In the genomic region with DNA sequence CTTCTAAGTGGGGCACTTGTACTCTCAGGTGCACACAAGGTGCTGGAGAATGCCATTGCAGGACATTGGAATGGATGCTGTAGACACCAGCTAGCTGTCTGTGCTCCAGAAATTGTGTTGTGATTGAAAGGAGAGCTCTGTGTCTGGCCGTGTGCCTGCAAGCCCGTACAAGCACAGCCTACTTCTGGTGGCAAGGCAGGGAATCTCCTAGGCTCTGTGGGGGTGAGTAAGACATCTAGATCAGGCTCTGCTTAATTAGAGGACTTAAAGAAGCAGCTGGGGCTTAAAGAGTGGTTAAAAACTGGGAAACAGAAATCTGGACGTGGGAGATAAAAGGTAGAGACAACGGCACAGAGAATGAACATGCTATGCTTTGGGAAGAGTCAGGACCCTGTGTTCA, we compare ENCODE assay signal across 18 mouse cellular contexts. TPM values are rescaled to one million over a fixed set of nuclear protein-coding genes. Genes with fewer than 3 reads are reported as not detected.
A peak's percentile ranks its signal among the peaks of the same experiment; 100 is the strongest.
DNase-seq lines count a peak whose midpoint lies in the region; ATAC-seq and TF ChIP-seq lines count a peak whose summit lies in the region.
"Had no signal": no experiment of that assay in that cellular context is flagged by ENCODE, and none has a peak within 500 bp of the region (broad histone marks: within the 10 kb centered on the region; RNA-seq: fewer than 3 reads in every experiment).

No protein-coding gene starts in this region.

- H3K9ac ChIP-seq in intestine, postnatal 0 days (ENCODE audit: low read depth, low read length) = no peak overlapping the region
- H3K9ac ChIP-seq in intestine, embryonic 16.5 days (ENCODE audit: low read depth, low read length) = no peak overlapping the region
- H3K9ac ChIP-seq: embryonic facial prominence, embryonic 12.5 days; heart, embryonic 15.5 days; hindbrain, embryonic 12.5 days; midbrain, embryonic 13.5 days had no signal

- TF ChIP-seq CTCF in intestine, postnatal 0 days (IDR thresholded peaks at IDR 0.05; ENCODE audit: low read depth) = no peak

- H3K36me3 ChIP-seq in intestine, postnatal 0 days (ENCODE audit: control insufficient read depth, insufficient read depth) = no peaks in the 10 kb centered on the region
- no peaks in the 10 kb centered on the region for H3K36me3 ChIP-seq in intestine, embryonic 16.5 days (ENCODE audit: control insufficient read depth, insufficient read depth, low read length)

- no peaks in the 10 kb centered on the region for H3K9me3 ChIP-seq in intestine, postnatal 0 days (ENCODE audit: control insufficient read depth)
- no peaks in the 10 kb centered on the region for H3K9me3 ChIP-seq in intestine, embryonic 16.5 days (ENCODE audit: control insufficient read depth, low read length)
- H3K9me3 ChIP-seq: embryonic facial prominence, embryonic 12.5 days; heart, embryonic 15.5 days; hindbrain, embryonic 12.5 days; midbrain, embryonic 13.5 days had no signal

- ATAC-seq in intestine, postnatal 0 days = no peak
- no peak for ATAC-seq in intestine, embryonic 16.5 days
- no peak for ATAC-seq in erythroid progenitor cell, adult 5-6 weeks (replicated peaks; ENCODE audit: low FRiP score, poor library complexity, severe bottlenecking)
- ATAC-seq: midbrain, embryonic 13.5 days had no signal

- no peak overlapping the region for H3K4me3 ChIP-seq in intestine, postnatal 0 days (ENCODE audit: low read depth, low read length)
- H3K4me3 ChIP-seq in intestine, embryonic 16.5 days (ENCODE audit: low read length) = no peak overlapping the region
- H3K4me3 ChIP-seq: embryonic facial prominence, embryonic 12.5 days; heart, embryonic 15.5 days; hindbrain, embryonic 12.5 days; midbrain, embryonic 13.5 days; myocyte had no signal

- peak overlapping the region; percentile 42; the same call in 1 of the 2 replicates for H3K27ac ChIP-seq in intestine, postnatal 0 days (ENCODE audit: low read depth, low read length)
- no peak overlapping the region for H3K27ac ChIP-seq in intestine, embryonic 16.5 days (ENCODE audit: low read length)
- H3K27ac ChIP-seq: embryonic facial prominence, embryonic 12.5 days; heart, embryonic 15.5 days; hindbrain, embryonic 12.5 days; macrophage; midbrain, embryonic 13.5 days had no signal

- no peaks in the 10 kb centered on the region for H3K27me3 ChIP-seq in intestine, postnatal 0 days (replicated peaks; ENCODE audit: control insufficient read depth, insufficient read depth, low read length)
- no peaks in the 10 kb centered on the region for H3K27me3 ChIP-seq in intestine, embryonic 16.5 days (replicated peaks; ENCODE audit: control insufficient read depth, insufficient read depth, low read length)
- H3K27me3 ChIP-seq: embryonic facial prominence, embryonic 12.5 days; heart, embryonic 15.5 days; hindbrain, embryonic 12.5 days; midbrain, embryonic 13.5 days had no signal

- peak; percentile 24 for DNase-seq in gastrocnemius, adult 18-20 months (ENCODE audit: low spot score)
- no peak for DNase-seq in gastrocnemius, postnatal 25 days
- peak; percentile 32 for DNase-seq in urinary bladder, postnatal 14 days (ENCODE audit: low spot score)
- DNase-seq in urinary bladder, adult 18-20 months (ENCODE audit: low spot score in 2 of 2) = no peak
- DNase-seq: thymus, adult 18-20 months had no signal

- 81% methylated on average over 4 of the region's 4 CpGs for whole genome bisulfite sequencing in intestine, postnatal 0 days
- WGBS in intestine, embryonic 16.5 days = 76% methylated on average over 4 of the region's 4 CpGs

- H3K4me2 ChIP-seq in intestine, postnatal 0 days (replicated peaks; ENCODE audit: low read depth) = peak overlapping the region; percentile 24
- no peak overlapping the region for H3K4me2 ChIP-seq in intestine, embryonic 16.5 days (ENCODE audit: low read depth, low read length)
- H3K4me2 ChIP-seq: embryonic facial prominence, embryonic 12.5 days; heart, embryonic 15.5 days; hindbrain, embryonic 12.5 days; midbrain, embryonic 13.5 days had no signal

- peaks cover 4% of the 10 kb centered on the region for H3K4me1 ChIP-seq in intestine, postnatal 0 days (replicated peaks; ENCODE audit: control insufficient read depth, insufficient read depth, low read length)
- peaks cover 40% of the 10 kb centered on the region for H3K4me1 ChIP-seq in intestine, embryonic 16.5 days (ENCODE audit: control insufficient read depth, insufficient read depth, low read length)

RNA-seq across cellular contexts. Expression of gene Smad5, which starts 4.8 kb away (rescaled TPM):
- 10 to 100 TPM; 18.2 to 24.3 TPM for total RNA-seq in gastrocnemius, adult 18-20 months (2021)
- 10 to 100 TPM; 18.5 to 19.7 TPM for total RNA-seq in gastrocnemius, postnatal 25 days (2021)
- polyA plus RNA-seq in intestine, postnatal 0 days (2015; fragmentation: Nextera tagmentation; extraction: Ambion mirVana) = 8.5 and 11.9 TPM in 2 replicates
- 14.5 and 15.3 TPM in 2 replicates for polyA plus RNA-seq in intestine, embryonic 16.5 days (2015; fragmentation: Nextera tagmentation; extraction: Ambion mirVana)
- 2.5 and 18.4 TPM in 2 replicates for total RNA-seq in erythroid progenitor cell, adult 5-6 weeks (2015; ENCODE audit: low replicate concordance)
- total RNA-seq in erythroid progenitor cell, adult 5-6 weeks (2017; ENCODE audit: low replicate concordance) = 5.1 and 12.5 TPM in 2 replicates

RNA-seq across cellular contexts. Expression of gene Gm45623, which starts 46.0 kb away (rescaled TPM):
- not detected for total RNA-seq in gastrocnemius, adult 18-20 months (2021)
- total RNA-seq in gastrocnemius, postnatal 25 days (2021) = not detected
- polyA plus RNA-seq in intestine, postnatal 0 days (2015; fragmentation: Nextera tagmentation; extraction: Ambion mirVana) = 0.13 TPM in 1 of 2 replicates, not detected in the other
- 0.27 and 0.43 TPM in 2 replicates for polyA plus RNA-seq in intestine, embryonic 16.5 days (2015; fragmentation: Nextera tagmentation; extraction: Ambion mirVana)
- total RNA-seq in erythroid progenitor cell, adult 5-6 weeks (2015; ENCODE audit: low replicate concordance) = not detected in 2 replicates
- total RNA-seq in erythroid progenitor cell, adult 5-6 weeks (2017; ENCODE audit: low replicate concordance) = not detected in 2 replicates
- total RNA-seq: common myeloid progenitor, adult 5-6 weeks; granulocyte monocyte progenitor cell, adult 5-6 weeks had no signal
- polyA plus RNA-seq: heart, embryonic 15.5 days; hindbrain, embryonic 12.5 days; liver, embryonic 16.5 days; macrophage; myocyte; urinary bladder, adult 2 months had no signal

Comparison
In these comparisons a context has a peak if more than half of its experiments do, and no peak if none do; other contexts are left out.
1. DNase-seq: peak in gastrocnemius, adult 18-20 months (single experiment) and urinary bladder, postnatal 14 days (single experiment); none in gastrocnemius, postnatal 25 days (single experiment) and urinary bladder, adult 18-20 months (0 of 2).